13 mouse cellular contexts compared by ENCODE assay signal in the genomic region with DNA sequence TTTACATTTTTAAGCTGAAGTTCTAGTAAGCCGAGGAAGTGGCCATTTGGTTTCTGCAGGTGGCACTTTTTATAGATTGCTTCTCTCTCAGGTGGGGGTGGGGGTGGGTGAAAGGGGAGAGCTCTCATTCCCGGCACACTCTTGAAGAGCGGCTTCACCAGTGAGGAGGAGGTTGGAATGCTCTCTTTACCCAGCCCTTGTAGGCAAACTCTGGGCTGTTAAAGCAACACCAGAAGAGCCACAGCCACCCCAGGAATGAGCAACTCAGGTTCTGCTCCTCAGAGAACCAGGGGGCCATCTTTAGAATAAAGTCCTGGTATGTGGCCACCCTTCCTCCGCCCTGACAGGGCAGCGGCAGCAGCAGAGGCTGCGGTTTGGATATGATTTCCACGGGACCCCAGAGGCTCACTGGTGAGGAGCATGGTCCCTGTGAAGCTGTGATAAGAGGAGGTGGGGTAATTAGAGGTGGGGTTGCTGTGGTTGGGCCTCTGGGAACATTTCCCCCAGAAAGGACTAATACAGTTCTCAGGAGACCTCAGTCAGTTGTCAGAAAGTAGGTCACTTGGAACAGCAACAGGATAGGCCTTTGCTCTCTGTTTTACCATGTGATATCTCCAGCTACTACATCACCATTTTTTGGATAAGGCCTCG. TPM values are rescaled to one million over a fixed set of nuclear protein-coding genes. Genes with fewer than 3 reads are reported as not detected.
DNase-seq lines count a peak whose midpoint lies in the region; ATAC-seq and TF ChIP-seq lines count a peak whose summit lies in the region.
"Had no signal": no experiment of that assay in that cellular context is flagged by ENCODE, and none has a peak within 500 bp of the region (broad histone marks: within the 10 kb centered on the region; RNA-seq: fewer than 3 reads in every experiment).

No protein-coding gene starts in this region.

- H3K27me3 ChIP-seq in liver, postnatal 0 days (ENCODE audit: insufficient read depth, low read length), result no peaks in the 10 kb centered on the region
- H3K27me3 ChIP-seq: limb, embryonic 13.5 days had no signal

- no peak overlapping the region for H3K9ac ChIP-seq in liver, postnatal 0 days (replicated peaks)
- H3K9ac ChIP-seq: forebrain, embryonic 12.5 days; limb, embryonic 13.5 days had no signal

- H3K4me1 ChIP-seq in liver, postnatal 0 days (ENCODE audit: insufficient read depth), result peaks cover 5% of the 10 kb centered on the region; the same call in 1 of the 2 replicates

- ATAC-seq in liver, postnatal 0 days, result peak; percentile 69

- H3K4me2 ChIP-seq in liver, postnatal 0 days (ENCODE audit: low read depth, low read length), result no peak overlapping the region
- H3K4me2 ChIP-seq: forebrain, embryonic 12.5 days; limb, embryonic 13.5 days had no signal

- intact Hi-C loops in left cerebral cortex, postnatal 4 days (cut with DNase I), result loop anchor here (5.0 kb wide), 1 partner anchor 129 kb away; no protein-coding TSS in a partner anchor

- no peak overlapping the region; the same call in 1 of the 2 replicates for H3K27ac ChIP-seq in liver, postnatal 0 days (ENCODE audit: low read depth)
- H3K27ac ChIP-seq: forebrain, embryonic 12.5 days; limb, embryonic 13.5 days had no signal

- H3K4me3 ChIP-seq in liver, postnatal 0 days (ENCODE audit: low read depth, low read length), result no peak overlapping the region
- H3K4me3 ChIP-seq: forebrain, embryonic 12.5 days; limb, embryonic 13.5 days had no signal

- H3K9me3 ChIP-seq in liver, postnatal 0 days (ENCODE audit: low read length), result peaks cover 4% of the 10 kb centered on the region

- 55% methylated on average over 8 of the region's 8 CpGs for WGBS in liver, postnatal 0 days (ENCODE audit: insufficient replicate concordance)

- TF ChIP-seq EP300 in liver, postnatal 0 days (IDR thresholded peaks at IDR 0.05; ENCODE audit: low read depth), result peak; percentile 75

- peaks cover 65% of the 10 kb centered on the region for H3K36me3 ChIP-seq in liver, postnatal 0 days (replicated peaks; ENCODE audit: insufficient read depth, low read length)

- peak; percentile 27 for DNase-seq in heart, adult 8-10 months (ENCODE audit: low spot score)
- no peak for DNase-seq in heart, adult 11 months
- peak; percentile 65 for DNase-seq in c-Kit-positive CD71-positive TER-119-negative erythroid progenitor cells, embryonic 14.5 days (ENCODE audit: low read depth)
- no peak for DNase-seq in liver, postnatal 0 days
- DNase-seq in lung, postnatal 36 days, result peak; percentile 60
- no peak for DNase-seq in testis, postnatal 14 days (ENCODE audit: low spot score)
- no peak for DNase-seq in left cerebral cortex, postnatal 4 days
- no peak for DNase-seq in retina, embryonic 14.5 days (ENCODE audit: low spot score)
- DNase-seq: adrenal gland, postnatal 25 days; midbrain, embryonic 14.5 days; thymus, postnatal 14 days had no signal

- TF ChIP-seq CTCF in liver, postnatal 0 days (IDR thresholded peaks at IDR 0.05; ENCODE audit: low read depth), result no peak

RNA-seq across cellular contexts. Expression of gene Rpl31, which starts 25.7 kb away (rescaled TPM):
- 100 to 1,000 TPM; 470 to 601 (median 547) TPM for total RNA-seq in heart, adult 8-10 months (2022)
- 306 and 334 TPM in 2 replicates for polyA plus RNA-seq in liver, postnatal 0 days (2015; fragmentation: Nextera tagmentation; extraction: Ambion mirVana)
- 100 to 1,000 TPM; 682 to 756 TPM for total RNA-seq in left cerebral cortex, postnatal 4 days (2021)

Comparison
In these comparisons a context has a peak if more than half of its experiments do, and no peak if none do; other contexts are left out.
1. DNase-seq: peak in heart, adult 8-10 months (single experiment), c-Kit-positive CD71-positive TER-119-negative erythroid progenitor cells, embryonic 14.5 days (single experiment) and lung, postnatal 36 days (single experiment); none in heart, adult 11 months (single experiment), liver, postnatal 0 days (single experiment), testis, postnatal 14 days (single experiment), left cerebral cortex, postnatal 4 days (single experiment) and retina, embryonic 14.5 days (single experiment).